Mouse (Mus musculus) megakaryocyte, embryonic 14.5 days (primary cell): ENCODE results near the gene Cecr2.

Experiments
- FLI1 ChIP-seq: IDR thresholded peaks from 2 replicates; pipeline ENCODE4 v1.6.1; 2012; ENCODE audit warnings: low read length, inconsistent platforms, mixed read lengths
- GATA1 ChIP-seq: IDR thresholded peaks from 3 replicates; pipeline ENCODE4 v1.6.1; 2012; ENCODE audit warnings: mixed read lengths, low read length, inconsistent platforms, borderline replicate concordance

DNA sequence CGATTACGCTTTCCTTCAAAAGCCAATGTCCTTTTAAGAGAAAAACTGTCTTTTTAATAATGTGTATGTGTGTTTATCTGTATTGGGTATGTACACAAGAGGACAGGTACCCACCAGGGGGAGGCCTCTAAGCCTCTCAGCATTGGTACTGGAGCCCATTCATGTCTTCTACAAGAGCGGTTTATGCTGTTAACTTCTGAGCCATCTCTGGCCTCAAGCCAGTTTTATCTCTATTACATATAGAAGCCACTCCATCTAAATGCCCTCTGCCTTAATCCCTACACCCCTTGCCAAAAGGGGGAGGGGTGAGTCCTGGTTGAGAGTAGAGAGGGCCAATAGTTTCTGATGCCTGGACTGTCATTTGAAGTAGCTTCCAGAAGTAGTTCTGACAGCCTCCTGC lies 48.6 kb downstream of the Cecr2 start:
- TF ChIP-seq GATA1 (no peak), FLI1 (no peak)
